Mouse (Mus musculus) small intestine, adult 2 months (tissue): ENCODE data around the gene Cdcp1. TPM values are rescaled to one million over a fixed set of nuclear protein-coding genes. Genes with fewer than 3 reads are reported as not detected.

Experiments
- H3K27ac ChIP-seq: fragments of 200-500 bp; 2 replicates; pipeline ENCODE4 v1.5.1; 2012; ENCODE audit warnings: low read depth, low read length, control low read depth, inconsistent platforms; ENCODE audit not compliant: insufficient read depth
- H3K27me3 ChIP-seq: fragments of 200-500 bp; 2 replicates; pipeline ENCODE4 v1.6.1; 2012; ENCODE audit warnings: mild to moderate bottlenecking, moderate library complexity, low read length, inconsistent platforms; ENCODE audit not compliant: control insufficient read depth, insufficient read depth
- H3K36me3 ChIP-seq: fragments of 200-500 bp; 2 replicates; pipeline ENCODE4 v1.6.1; 2012; ENCODE audit warnings: mild to moderate bottlenecking, low read length, control low read depth, inconsistent platforms; ENCODE audit not compliant: control insufficient read depth, insufficient read depth
- H3K4me1 ChIP-seq: fragments of 200-500 bp; 2 replicates; pipeline ENCODE4 v1.6.1; 2012; ENCODE audit warnings: low read length, inconsistent platforms, mixed read lengths; ENCODE audit not compliant: control insufficient read depth, insufficient read depth, insufficient read length
- H3K4me3 ChIP-seq: fragments of 200-500 bp; 2 replicates; pipeline ENCODE4 v1.5.1; 2012; ENCODE audit warnings: low read depth, mild to moderate bottlenecking, control low read depth, inconsistent platforms, low read length, moderate library complexity
- CTCF ChIP-seq: fragments of 200-500 bp; IDR thresholded peaks from 2 replicates; pipeline ENCODE4 v1.5.1; 2012; ENCODE audit warnings: low read depth, mild to moderate bottlenecking, control low read depth, inconsistent platforms, low read length, moderate library complexity, mixed read lengths; ENCODE audit not compliant: insufficient replicate concordance, insufficient read length; ENCODE audit errors: extremely low read depth
- POLR2A ChIP-seq: fragments of 200-500 bp; IDR thresholded peaks from 2 replicates; pipeline ENCODE4 v1.6.1; 2012; ENCODE audit warnings: low read depth, mild to moderate bottlenecking, control low read depth, inconsistent platforms, low read length, moderate library complexity
- WGBS: fragments of 180-500 bp; shearing (Covaris S2); methylation state at CpG from one replicate; pipeline ENCODE4 v1.1.7; 2018; 5-methylcytosine and 5-hydroxymethylcytosine counted together
- polyA plus RNA-seq: library from polyadenylated mRNA; depleted of rRNA; stranded (reverse); fragments of >200 nt; gene quantifications from 2 replicates; pipeline ENCODE4 v1.2.3, GENCODE M21; 2012; rRNA removed

Gene Cdcp1
- polyA plus RNA-seq, 1 experiment, result 25.7 TPM

- peaks cover 41% of the 10 kb centered on the region for H3K36me3 ChIP-seq
- no peak overlapping the region for H3K27ac ChIP-seq
- no peak for TF ChIP-seq CTCF
- no peak for TF ChIP-seq POLR2A
- H3K27me3 ChIP-seq, result no peaks in the 10 kb centered on the region
- WGBS, result 80% methylated on average over 7 of the region's 7 CpGs
- no peaks in the 10 kb centered on the region for H3K4me1 ChIP-seq
- H3K4me3 ChIP-seq, result no peak overlapping the region
Measured at GRCm38 (mm10) chr9:123136953-123137682, 78.7 kb downstream of the Cdcp1 start.

GRCm38 (mm10) chr9:123132994-123133393, 82.8 kb downstream of the Cdcp1 start:
- H3K27ac ChIP-seq, result no peak overlapping the region
- no peaks in the 10 kb centered on the region for H3K4me1 ChIP-seq
- H3K36me3 ChIP-seq, result peaks cover 64% of the 10 kb centered on the region
- H3K27me3 ChIP-seq, result no peaks in the 10 kb centered on the region
- WGBS, result 94% methylated on average over 3 of the region's 3 CpGs
- no peak overlapping the region for H3K4me3 ChIP-seq
- TF ChIP-seq POLR2A (no peak), CTCF (no peak)

GRCm38 (mm10) chr9:123127663-123128062, 88.2 kb downstream of the Cdcp1 start:
- WGBS, result 93% methylated on average over 6 of the region's 6 CpGs
- no peak overlapping the region for H3K27ac ChIP-seq
- H3K36me3 ChIP-seq, result peaks cover 45% of the 10 kb centered on the region
- no peaks in the 10 kb centered on the region for H3K27me3 ChIP-seq
- TF ChIP-seq CTCF, result no peak
- TF ChIP-seq POLR2A, result no peak
- peaks cover 15% of the 10 kb centered on the region; the same call in 1 of the 2 replicates for H3K4me1 ChIP-seq
- H3K4me3 ChIP-seq, result no peak overlapping the region

GRCm38 (mm10) chr9:123124413-123124981, 91.3 kb downstream of the Cdcp1 start:
- WGBS, result 27% methylated on average over 2 of the region's 2 CpGs
- H3K27ac ChIP-seq, result peak overlapping the region; percentile 96
- H3K36me3 ChIP-seq, result peaks cover 36% of the 10 kb centered on the region
- H3K27me3 ChIP-seq, result no peaks in the 10 kb centered on the region
- H3K4me3 ChIP-seq, result no peak overlapping the region
- TF ChIP-seq POLR2A, result no peak
- no peak for TF ChIP-seq CTCF
- peaks cover 15% of the 10 kb centered on the region; the same call in 1 of the 2 replicates for H3K4me1 ChIP-seq

GRCm38 (mm10) chr9:123123571-123124412, 92.0 kb downstream of the Cdcp1 start:
- H3K4me1 ChIP-seq, result peaks cover 15% of the 10 kb centered on the region; the same call in 1 of the 2 replicates
- no peaks in the 10 kb centered on the region for H3K27me3 ChIP-seq
- TF ChIP-seq POLR2A (no peak), CTCF (peak; percentile 65; the same call in 1 of the 2 replicates)
- no peak overlapping the region for H3K4me3 ChIP-seq
- peaks cover 39% of the 10 kb centered on the region for H3K36me3 ChIP-seq
- 55% methylated on average over 6 of the region's 6 CpGs for WGBS
- H3K27ac ChIP-seq, result peak overlapping the region; percentile 96

- Histone ChIP-seq H3K4me1 (peaks cover 15% of the 10 kb centered on the region; the same call in 1 of the 2 replicates), H3K4me3 (no peak overlapping the region), H3K27ac (peak overlapping the region; percentile 96), H3K27me3 (no peaks in the 10 kb centered on the region), H3K36me3 (peaks cover 36% of the 10 kb centered on the region)
- WGBS, result 79% methylated on average over 3 of the region's 3 CpGs
- TF ChIP-seq CTCF (no peak), POLR2A (no peak)
Measured at GRCm38 (mm10) chr9:123123017-123123416, 92.8 kb downstream of the Cdcp1 start.

Other genes starting within 250 kb of the Cdcp1 start
- gene Tmem42, start 194.7 kb downstream of the Cdcp1 start, polyA plus RNA-seq, result 7.1 and 7.6 TPM in 2 replicates
- not detected in 2 replicates for gene Tgm4, start 181.3 kb downstream of the Cdcp1 start, polyA plus RNA-seq
- gene Zdhhc3, start 102.8 kb downstream of the Cdcp1 start, polyA plus RNA-seq, result 123 and 320 TPM in 2 replicates
- gene Exosc7, start 102.8 kb downstream of the Cdcp1 start, polyA plus RNA-seq, result 8.6 and 14.6 TPM in 2 replicates
- 34.7 and 37.4 TPM in 2 replicates for gene Clec3b, start 65.1 kb downstream of the Cdcp1 start, polyA plus RNA-seq
- 21.7 and 44.7 TPM in 2 replicates for gene Tmem158, start 44.7 kb upstream of the Cdcp1 start, polyA plus RNA-seq
- 217 and 259 TPM in 2 replicates for gene Lars2, start 150.9 kb upstream of the Cdcp1 start, polyA plus RNA-seq